Mouse (Mus musculus) frontal cortex, adult 2 months (tissue): ENCODE measurements around the gene Zfp472. TPM values are rescaled to one million over a fixed set of nuclear protein-coding genes. Genes with fewer than 3 reads are reported as not detected.
"Not testable (repeated sequence)": the region's sequence is repeated elsewhere in the genome, so short reads cannot be mapped to it uniquely, and the experiment has no call there.

Experiments used
- DNase-seq, 2 experiments: peaks; one replicate each; pipeline ENCODE4 v3.0.0; 2022; ENCODE audit warnings: low spot score in 1 of 2; ENCODE audit errors: extremely low spot score in 1 of 2
- polyA plus RNA-seq: library from polyadenylated mRNA; depleted of rRNA; stranded (reverse); fragments of >200 nt; gene quantifications from 2 replicates; pipeline ENCODE4 v1.2.3, GENCODE M21; 2012; rRNA removed

The Zfp472 gene
- polyA plus RNA-seq, 1 experiment: 4.1 TPM

- DNase-seq: no peak
These were observed 32.9 kb downstream of the Zfp472 start for GRCm38 (mm10) chr17:32998492-32998891.

GRCm38 (mm10) chr17:33008337-33008736, 42.7 kb downstream of the Zfp472 start:
- no peak for DNase-seq

- not testable (repeated sequence) for DNase-seq
These were observed 54.8 kb downstream of the Zfp472 start for GRCm38 (mm10) chr17:33020434-33020833.

Other genes starting within 250 kb of the Zfp472 start
- gene Zfp871, start 177.5 kb upstream of the Zfp472 start, polyA plus RNA-seq: 30.6 and 31.8 TPM in 2 replicates
- gene Zfp811, start 155.9 kb upstream of the Zfp472 start, polyA plus RNA-seq: 10.1 and 11.5 TPM in 2 replicates
- 13.1 and 14.0 TPM in 2 replicates for gene Zfp799, start 135.6 kb upstream of the Zfp472 start, polyA plus RNA-seq
- gene Zfp870, start 74.2 kb upstream of the Zfp472 start, polyA plus RNA-seq: 5.7 TPM in 2 replicates
- 12.2 and 15.1 TPM in 2 replicates for gene Cyp4f14, start 48.5 kb upstream of the Zfp472 start, polyA plus RNA-seq
- 36.3 and 42.6 TPM in 2 replicates for gene Cyp4f13, start 18.4 kb upstream of the Zfp472 start, polyA plus RNA-seq
- gene Zfp952, start 27.3 kb downstream of the Zfp472 start, polyA plus RNA-seq: 11.7 and 12.7 TPM in 2 replicates
- gene Zfp763, start 67.6 kb downstream of the Zfp472 start, polyA plus RNA-seq: 9.9 and 11.1 TPM in 2 replicates
- not detected in 2 replicates for gene 4921501E09Rik, start 102.2 kb downstream of the Zfp472 start, polyA plus RNA-seq
- gene Zfp563, start 123.5 kb downstream of the Zfp472 start, polyA plus RNA-seq: 7.6 and 9.4 TPM in 2 replicates
- gene Morc2b, start 173.9 kb downstream of the Zfp472 start, polyA plus RNA-seq: 2.6 and 3.3 TPM in 2 replicates
- 0.02 and 0.06 TPM in 2 replicates for gene Olfr55, start 202.6 kb downstream of the Zfp472 start, polyA plus RNA-seq
- gene Olfr239, start 225.5 kb downstream of the Zfp472 start, polyA plus RNA-seq: 0.15 TPM in 1 of 2 replicates, not detected in the other